8 mouse cellular contexts compared by ENCODE assay signal in genomic region chr19:60890391-60891122, GRCm38 (mm10). TPM values are rescaled to one million over a fixed set of nuclear protein-coding genes. Genes with fewer than 3 reads are reported as not detected.
DNase-seq lines count a peak whose midpoint lies in the region; ATAC-seq lines count a peak whose summit lies in the region.

No protein-coding gene starts in this region.

- peak overlapping the region; percentile 62 for H3K4me2 ChIP-seq in hindbrain, embryonic 16.5 days (ENCODE audit: low read length)

- peaks cover 17% of the 10 kb centered on the region for H3K4me1 ChIP-seq in hindbrain, embryonic 16.5 days (ENCODE audit: control insufficient read depth, insufficient read depth, low read depth, low read length)

- H3K9ac ChIP-seq in hindbrain, embryonic 16.5 days (ENCODE audit: low read depth, low read length): peak overlapping the region; percentile 87

- under 1% methylated on average over 39 of the region's 41 CpGs for WGBS in hindbrain, embryonic 16.5 days

- H3K4me3 ChIP-seq in hindbrain, embryonic 16.5 days (ENCODE audit: low read length): peak overlapping the region; percentile 84

- DNase-seq in gastrocnemius, adult 18-20 months (ENCODE audit: low spot score): peak; percentile 32
- DNase-seq in gastrocnemius, postnatal 25 days: no peak
- peak; percentile 39 for DNase-seq in urinary bladder, adult 2 months (ENCODE audit: low spot score)
- no peak for DNase-seq in urinary bladder, postnatal 10 days (ENCODE audit: low spot score)
- DNase-seq in testis, postnatal 14 days (ENCODE audit: low spot score): peak; percentile 65

- H3K27me3 ChIP-seq in hindbrain, embryonic 16.5 days (replicated peaks; ENCODE audit: control insufficient read depth, insufficient read depth, low read length): no peaks in the 10 kb centered on the region

- no peaks in the 10 kb centered on the region for H3K36me3 ChIP-seq in hindbrain, embryonic 16.5 days (ENCODE audit: control insufficient read depth, insufficient read depth, low read length)

- H3K9me3 ChIP-seq in hindbrain, embryonic 16.5 days (ENCODE audit: control insufficient read depth, low read length): no peaks in the 10 kb centered on the region

- peak overlapping the region; percentile 94 for H3K27ac ChIP-seq in hindbrain, embryonic 16.5 days (ENCODE audit: low read depth, low read length)

- peak; percentile 32 for ATAC-seq in frontal cortex, adult (ENCODE audit: low TSS enrichment)
- ATAC-seq in hindbrain, embryonic 16.5 days: peak; percentile 80
- peak; percentile 13; the same call in 1 of the 2 replicates for ATAC-seq in megakaryocyte-erythroid progenitor cell, adult 5-6 weeks (replicated peaks; ENCODE audit: low FRiP score, low TSS enrichment, poor library complexity, severe bottlenecking)

RNA-seq across cellular contexts. Expression of gene Grk5, which starts 1.0 kb away (rescaled TPM):
- total RNA-seq in gastrocnemius, adult 18-20 months (2021): 1 to 10 TPM; 2.0 to 5.9 TPM
- total RNA-seq in gastrocnemius, postnatal 25 days (2021): 1 to 10 TPM; 4.6 to 5.5 TPM
- 6.4 and 7.1 TPM in 2 replicates for polyA plus RNA-seq in urinary bladder, adult 2 months (2012; rRNA removed)
- 1.6 and 1.9 TPM in 2 replicates for polyA plus RNA-seq in hindbrain, embryonic 16.5 days (2015; fragmentation: Nextera tagmentation; extraction: Ambion mirVana)
- total RNA-seq in megakaryocyte-erythroid progenitor cell, adult 5-6 weeks (2014; fragmentation: Nextera tagmentation): 1.4 and 1.9 TPM in 2 replicates
- 2.1 and 4.0 TPM in 2 replicates for total RNA-seq in megakaryocyte-erythroid progenitor cell, adult 5-6 weeks (2017)

RNA-seq across cellular contexts. Expression of gene Prdx3, which starts 16.2 kb away (rescaled TPM):
- total RNA-seq in gastrocnemius, adult 18-20 months (2021): 100 to 1,000 TPM; 218 to 227 TPM
- 100 to 1,000 TPM; 203 to 204 TPM for total RNA-seq in gastrocnemius, postnatal 25 days (2021)
- 136 and 171 TPM in 2 replicates for polyA plus RNA-seq in urinary bladder, adult 2 months (2012; rRNA removed)
- polyA plus RNA-seq in hindbrain, embryonic 16.5 days (2015; fragmentation: Nextera tagmentation; extraction: Ambion mirVana): 121 and 133 TPM in 2 replicates
- total RNA-seq in megakaryocyte-erythroid progenitor cell, adult 5-6 weeks (2014; fragmentation: Nextera tagmentation): 200 and 207 TPM in 2 replicates
- 228 and 245 TPM in 2 replicates for total RNA-seq in megakaryocyte-erythroid progenitor cell, adult 5-6 weeks (2017)

RNA-seq across cellular contexts. Expression of gene Sfxn4, which starts 29.3 kb away (rescaled TPM):
- total RNA-seq in gastrocnemius, adult 18-20 months (2021): 1 to 10 TPM; 2.0 to 2.8 TPM
- 1 to 10 TPM; 1.6 to 1.8 TPM for total RNA-seq in gastrocnemius, postnatal 25 days (2021)
- 6.4 and 9.0 TPM in 2 replicates for polyA plus RNA-seq in urinary bladder, adult 2 months (2012; rRNA removed)
- 13.4 and 13.6 TPM in 2 replicates for polyA plus RNA-seq in hindbrain, embryonic 16.5 days (2015; fragmentation: Nextera tagmentation; extraction: Ambion mirVana)
- total RNA-seq in megakaryocyte-erythroid progenitor cell, adult 5-6 weeks (2014; fragmentation: Nextera tagmentation): 2.4 and 3.2 TPM in 2 replicates
- total RNA-seq in megakaryocyte-erythroid progenitor cell, adult 5-6 weeks (2017): 2.8 and 4.2 TPM in 2 replicates

Comparison
In these comparisons a context has a peak if more than half of its experiments do, and no peak if none do; other contexts are left out.
1. DNase-seq: peak in gastrocnemius, adult 18-20 months (single experiment), urinary bladder, adult 2 months (single experiment) and testis, postnatal 14 days (single experiment); none in gastrocnemius, postnatal 25 days (single experiment) and urinary bladder, postnatal 10 days (single experiment).
2. ATAC-seq: peak in every context shown above with its lines; median percentile 80 in hindbrain, embryonic 16.5 days; 32 in frontal cortex, adult; 13 in megakaryocyte-erythroid progenitor cell, adult 5-6 weeks.